Mouse (Mus musculus): Measurements from ENCODE around the gene Cfdp1. TPM values are rescaled to one million over a fixed set of nuclear protein-coding genes. Genes with fewer than 3 reads are reported as not detected.

Gene Cfdp1
- total and polyA plus RNA-seq, 3 experiments, result 26.1 to 229 (median 160) TPM

- Histone ChIP-seq H3K4me1 (ENCODE audit: insufficient read depth, low read depth, low read length) (peaks cover 20% of the 10 kb centered on the region), H3K9me3 (replicated peaks) (no peaks in the 10 kb centered on the region), H3K4me3 (ENCODE audit: low read depth, low read length) (no peak overlapping the region), H3K36me3 (replicated peaks) (peaks cover 8% of the 10 kb centered on the region), H3K27me3 (ENCODE audit: insufficient read depth, low read length) (no peaks in the 10 kb centered on the region)
- TF ChIP-seq TAL1 (conservative IDR thresholded peaks at IDR 0.05; ENCODE audit: low read depth, low read length) (no peak), GATA1 (IDR thresholded peaks at IDR 0.05; ENCODE audit: borderline replicate concordance, low read length) (no peak), GATA2 (IDR thresholded peaks at IDR 0.05; ENCODE audit: borderline replicate concordance, low read depth, low read length) (no peak), POLR2AphosphoS5 (IDR thresholded peaks at IDR 0.05; ENCODE audit: insufficient replicate concordance, low read depth, low read length) (no peak), CTCF (IDR thresholded peaks at IDR 0.05; ENCODE audit: low read depth, low read length) (no peak)
- ATAC-seq (ENCODE audit: extremely low read depth, insufficient number of reproducible peaks, low FRiP score, poor library complexity, severe bottlenecking) (no peak), DNase-seq (ENCODE audit: low spot score) (no peak)
Measured at GRCm38 (mm10) chr8:111877711-111878110, 23.6 kb upstream of the Cfdp1 start.

DNA sequence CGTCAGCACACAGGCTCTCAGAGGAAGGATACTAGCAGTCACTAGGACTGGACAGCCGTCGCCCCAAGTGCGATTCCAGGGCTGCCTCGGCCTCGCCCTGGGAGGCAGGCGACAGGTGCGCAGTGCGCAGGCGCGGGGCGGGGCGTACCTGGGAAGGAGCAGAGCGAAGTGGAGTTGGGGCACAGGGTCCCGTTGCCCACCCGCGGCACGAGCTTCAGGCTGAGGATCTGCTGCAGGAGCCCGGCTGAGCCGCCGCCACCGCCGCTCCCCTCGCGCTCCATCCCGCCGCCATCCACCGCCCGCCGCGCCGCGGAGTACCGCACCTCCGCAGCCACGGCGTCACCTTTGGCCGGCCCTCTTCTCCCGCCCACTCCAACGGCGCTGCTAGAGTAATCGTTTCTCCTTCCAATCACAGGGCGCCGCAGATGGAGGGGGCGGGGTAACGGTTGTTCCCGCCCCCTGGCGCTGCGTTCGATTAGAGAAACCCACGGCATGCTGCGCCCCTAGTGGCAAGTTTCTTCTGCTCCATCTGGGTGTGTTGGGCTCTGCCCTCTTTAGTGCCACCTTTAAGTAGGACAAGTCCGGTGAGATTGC lies 22.4 kb upstream of the Cfdp1 start, which contains the start of gene Tmem170:
Tmem170 (minus strand) TSS at position 396 of the 594 bp plus-strand sequence.
- Histone ChIP-seq H3K9me3 (replicated peaks) (no peaks in the 10 kb centered on the region), H3K4me3 (ENCODE audit: low read depth, low read length) (peak within 1 kb of the TSS; percentile 88), H3K36me3 (replicated peaks) (peaks cover 15% of the 10 kb centered on the region), H3K27me3 (ENCODE audit: insufficient read depth, low read length) (no peaks in the 10 kb centered on the region), H3K4me1 (ENCODE audit: insufficient read depth, low read depth, low read length) (peaks cover 23% of the 10 kb centered on the region)
- peak; percentile 98 for ATAC-seq (ENCODE audit: extremely low read depth, insufficient number of reproducible peaks, low FRiP score, poor library complexity, severe bottlenecking)
- peak; percentile 94 for DNase-seq (ENCODE audit: low spot score)
- no peak for TF ChIP-seq GATA1 (IDR thresholded peaks at IDR 0.05; ENCODE audit: borderline replicate concordance, low read length)
- peak; percentile 68 for TF ChIP-seq CTCF (IDR thresholded peaks at IDR 0.05; ENCODE audit: low read depth, low read length)
- no peak for TF ChIP-seq GATA2 (IDR thresholded peaks at IDR 0.05; ENCODE audit: borderline replicate concordance, low read depth, low read length)
- TF ChIP-seq TAL1 (conservative IDR thresholded peaks at IDR 0.05; ENCODE audit: low read depth, low read length), result no peak
- no peak for TF ChIP-seq POLR2AphosphoS5 (IDR thresholded peaks at IDR 0.05; ENCODE audit: insufficient replicate concordance, low read depth, low read length)

DNA sequence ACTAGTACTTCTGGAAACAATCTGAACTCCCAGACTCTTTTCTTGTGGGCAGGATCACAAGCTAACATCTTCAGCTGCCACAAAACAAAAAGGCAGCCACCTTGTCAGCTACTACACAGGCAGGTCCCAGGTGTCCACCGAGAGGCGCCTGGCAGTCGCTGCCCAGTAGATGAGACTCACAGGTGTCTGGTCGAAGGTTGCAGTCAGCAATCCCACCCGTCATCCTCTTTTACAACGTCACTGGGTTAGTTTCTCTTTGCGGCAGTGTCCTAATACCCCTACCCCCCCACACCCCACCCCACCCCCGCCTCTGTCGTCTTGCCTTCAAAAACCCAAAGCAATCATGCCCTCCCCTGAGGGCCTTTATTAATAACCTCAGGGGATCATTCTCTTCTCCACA lies 21.7 kb upstream of the Cfdp1 start:
- peak; percentile 26 for DNase-seq (ENCODE audit: low spot score)
- Histone ChIP-seq H3K4me1 (ENCODE audit: insufficient read depth, low read depth, low read length) (peaks cover 25% of the 10 kb centered on the region), H3K36me3 (replicated peaks) (peaks cover 17% of the 10 kb centered on the region), H3K9me3 (replicated peaks) (no peaks in the 10 kb centered on the region), H3K27me3 (ENCODE audit: insufficient read depth, low read length) (no peaks in the 10 kb centered on the region), H3K4me3 (ENCODE audit: low read depth, low read length) (peak overlapping the region; percentile 88)
- TF ChIP-seq CTCF (IDR thresholded peaks at IDR 0.05; ENCODE audit: low read depth, low read length), result no peak
- TF ChIP-seq GATA2 (IDR thresholded peaks at IDR 0.05; ENCODE audit: borderline replicate concordance, low read depth, low read length), result no peak
- no peak for TF ChIP-seq POLR2AphosphoS5 (IDR thresholded peaks at IDR 0.05; ENCODE audit: insufficient replicate concordance, low read depth, low read length)
- TF ChIP-seq TAL1 (conservative IDR thresholded peaks at IDR 0.05; ENCODE audit: low read depth, low read length), result no peak
- no peak for TF ChIP-seq GATA1 (IDR thresholded peaks at IDR 0.05; ENCODE audit: borderline replicate concordance, low read length)
- no peak for ATAC-seq (ENCODE audit: extremely low read depth, insufficient number of reproducible peaks, low FRiP score, poor library complexity, severe bottlenecking)

- Histone ChIP-seq H3K4me3 (ENCODE audit: low read depth, low read length) (no peak overlapping the region), H3K4me1 (ENCODE audit: insufficient read depth, low read depth, low read length) (peaks cover 17% of the 10 kb centered on the region), H3K36me3 (replicated peaks) (peaks cover 37% of the 10 kb centered on the region), H3K27me3 (ENCODE audit: insufficient read depth, low read length) (no peaks in the 10 kb centered on the region), H3K9me3 (replicated peaks) (no peaks in the 10 kb centered on the region)
- no peak for TF ChIP-seq GATA1 (IDR thresholded peaks at IDR 0.05; ENCODE audit: borderline replicate concordance, low read length)
- TF ChIP-seq POLR2AphosphoS5 (IDR thresholded peaks at IDR 0.05; ENCODE audit: insufficient replicate concordance, low read depth, low read length), result no peak
- no peak for TF ChIP-seq CTCF (IDR thresholded peaks at IDR 0.05; ENCODE audit: low read depth, low read length)
- TF ChIP-seq GATA2 (IDR thresholded peaks at IDR 0.05; ENCODE audit: borderline replicate concordance, low read depth, low read length), result no peak
- TF ChIP-seq TAL1 (conservative IDR thresholded peaks at IDR 0.05; ENCODE audit: low read depth, low read length), result no peak
- no peak for ATAC-seq (ENCODE audit: extremely low read depth, insufficient number of reproducible peaks, low FRiP score, poor library complexity, severe bottlenecking)
- no peak for DNase-seq (ENCODE audit: low spot score)
Measured at GRCm38 (mm10) chr8:111871278-111871677, 17.2 kb upstream of the Cfdp1 start.

DNA sequence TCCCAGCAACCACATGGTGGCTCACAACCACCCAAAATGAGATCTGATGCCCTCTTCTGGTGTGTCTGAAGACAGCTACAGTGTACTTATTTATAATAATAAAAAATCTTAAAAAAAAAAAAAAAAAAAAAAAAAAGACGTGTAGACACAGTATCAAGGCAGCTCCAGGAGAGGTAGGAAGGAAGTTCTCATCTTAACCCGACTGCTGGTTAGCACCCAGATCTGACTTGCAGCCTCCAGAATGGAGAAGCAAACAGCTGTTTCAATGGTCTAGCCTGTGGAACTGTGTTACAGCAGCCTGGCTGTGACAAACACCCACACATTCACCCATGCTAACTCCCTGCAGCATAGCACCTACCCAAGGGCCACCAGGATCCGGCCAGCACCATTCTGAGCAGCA lies 16.3 kb upstream of the Cfdp1 start:
- peaks cover 44% of the 10 kb centered on the region for H3K36me3 ChIP-seq (replicated peaks)
- H3K9me3 ChIP-seq (replicated peaks), result no peaks in the 10 kb centered on the region
- DNase-seq (ENCODE audit: low spot score) (no peak), ATAC-seq (ENCODE audit: extremely low read depth, insufficient number of reproducible peaks, low FRiP score, poor library complexity, severe bottlenecking) (no peak)
- TF ChIP-seq GATA2 (IDR thresholded peaks at IDR 0.05; ENCODE audit: borderline replicate concordance, low read depth, low read length) (no peak), GATA1 (IDR thresholded peaks at IDR 0.05; ENCODE audit: borderline replicate concordance, low read length) (no peak), POLR2AphosphoS5 (IDR thresholded peaks at IDR 0.05; ENCODE audit: insufficient replicate concordance, low read depth, low read length) (no peak), TAL1 (conservative IDR thresholded peaks at IDR 0.05; ENCODE audit: low read depth, low read length) (no peak), CTCF (IDR thresholded peaks at IDR 0.05; ENCODE audit: low read depth, low read length) (no peak)
- H3K27me3 ChIP-seq (ENCODE audit: insufficient read depth, low read length), result no peaks in the 10 kb centered on the region
- H3K4me3 ChIP-seq (ENCODE audit: low read depth, low read length), result no peak overlapping the region
- peaks cover 9% of the 10 kb centered on the region for H3K4me1 ChIP-seq (ENCODE audit: insufficient read depth, low read depth, low read length)

- TF ChIP-seq GATA2 (IDR thresholded peaks at IDR 0.05; ENCODE audit: borderline replicate concordance, low read depth, low read length), result no peak
- TF ChIP-seq GATA1 (IDR thresholded peaks at IDR 0.05; ENCODE audit: borderline replicate concordance, low read length), result no peak
- TF ChIP-seq TAL1 (conservative IDR thresholded peaks at IDR 0.05; ENCODE audit: low read depth, low read length), result no peak
- TF ChIP-seq CTCF (IDR thresholded peaks at IDR 0.05; ENCODE audit: low read depth, low read length), result no peak
- no peak for TF ChIP-seq POLR2AphosphoS5 (IDR thresholded peaks at IDR 0.05; ENCODE audit: insufficient replicate concordance, low read depth, low read length)
- no peak overlapping the region for H3K4me3 ChIP-seq (ENCODE audit: low read depth, low read length)
- DNase-seq (ENCODE audit: low spot score) (no peak), ATAC-seq (ENCODE audit: extremely low read depth, insufficient number of reproducible peaks, low FRiP score, poor library complexity, severe bottlenecking) (no peak)
- H3K27me3 ChIP-seq (ENCODE audit: insufficient read depth, low read length), result no peaks in the 10 kb centered on the region
- peaks cover 43% of the 10 kb centered on the region for H3K36me3 ChIP-seq (replicated peaks)
- H3K9me3 ChIP-seq (replicated peaks), result no peaks in the 10 kb centered on the region
- peaks cover 5% of the 10 kb centered on the region; the same call in 1 of the 2 replicates for H3K4me1 ChIP-seq (ENCODE audit: insufficient read depth, low read depth, low read length)
Measured at GRCm38 (mm10) chr8:111868664-111869063, 14.6 kb upstream of the Cfdp1 start.
